Mouse (Mus musculus) midbrain, postnatal 0 days (tissue): ENCODE results near the gene Pa2g4. TPM values are rescaled to one million over a fixed set of nuclear protein-coding genes. Genes with fewer than 3 reads are reported as not detected.

Experiments used
- ATAC-seq: fragments of 200-750 bp; cut with Nextera tagmentation; 2 replicates; pipeline ENCODE4 v1.8.0; 2017; ENCODE audit warnings: moderate number of reproducible peaks, mild to moderate bottlenecking, moderate TSS enrichment, moderate library complexity; ENCODE audit not compliant: low FRiP score
- DNase-seq: peaks from one replicate; pipeline ENCODE4 v3.0.0-alpha.2; 2015; ENCODE audit warnings: low spot score
- H3K27ac ChIP-seq: fragments of 300-500 bp; sonication (generic); 2 replicates; pipeline ENCODE4 v1.5.1; 2014; ENCODE audit warnings: low read depth, mild to moderate bottlenecking, low read length, mixed read lengths
- H3K27me3 ChIP-seq: fragments of 300-500 bp; sonication (generic); 2 replicates; pipeline ENCODE4 v1.6.1; 2014; ENCODE audit warnings: low read length, control low read depth, mixed read lengths; ENCODE audit not compliant: insufficient read depth
- H3K36me3 ChIP-seq: fragments of 300-500 bp; sonication (generic); 2 replicates; pipeline ENCODE4 v1.6.1; 2014; ENCODE audit warnings: low read length, control low read depth, mixed read lengths; ENCODE audit not compliant: insufficient read depth
- H3K4me1 ChIP-seq: fragments of 300-500 bp; sonication (generic); 2 replicates; pipeline ENCODE4 v1.6.1; 2014; ENCODE audit warnings: mild to moderate bottlenecking, control low read depth, antibody characterized with exemption, low read length, mixed read lengths; ENCODE audit not compliant: insufficient read depth
- H3K4me2 ChIP-seq: fragments of 300-500 bp; sonication (generic); 2 replicates; pipeline ENCODE4 v1.6.1; 2014; ENCODE audit warnings: low read depth, mild to moderate bottlenecking, low read length, mixed read lengths; ENCODE audit not compliant: poor library complexity, severe bottlenecking
- H3K4me3 ChIP-seq: fragments of 300-500 bp; sonication (generic); 2 replicates; pipeline ENCODE4 v1.5.1; 2014; ENCODE audit warnings: low read depth, mild to moderate bottlenecking, low read length, moderate library complexity
- H3K9ac ChIP-seq: fragments of 300-500 bp; sonication (generic); replicated peaks from 2 replicates; pipeline ENCODE4 v1.6.1; 2014; ENCODE audit warnings: mild to moderate bottlenecking, low read length, moderate library complexity, mixed read lengths; ENCODE audit not compliant: poor library complexity, severe bottlenecking
- H3K9me3 ChIP-seq: fragments of 300-500 bp; sonication (generic); 2 replicates; pipeline ENCODE4 v1.6.1; 2016; ENCODE audit warnings: low read length, control low read depth
- CTCF ChIP-seq: IDR thresholded peaks from 2 replicates; pipeline ENCODE4 v1.5.1; 2016; ENCODE audit warnings: antibody characterized with exemption, mild to moderate bottlenecking
- WGBS: fragments of 180-500 bp; shearing (Covaris S2); extraction: QIAGEN DNeasy Blood & Tissue Kit; methylation state at CpG from one replicate; pipeline ENCODE4 v1.1.7; 2014; 5-methylcytosine and 5-hydroxymethylcytosine counted together
- polyA plus RNA-seq: library from polyadenylated mRNA; unstranded; fragments of >200 nt; fragmentation: Nextera tagmentation; extraction: Ambion mirVana; gene quantifications from 2 replicates; pipeline ENCODE4 v1.2.1, GENCODE M21; 2015
- total RNA-seq: library from RNA; depleted of rRNA; stranded (reverse); fragments of >200 nt; gene quantifications from 2 replicates; pipeline ENCODE4 v1.2.3, GENCODE M21; 2014

Pa2g4 gene
- total and polyA plus RNA-seq, 2 experiments from 2014 or later: 78.0 to 107 TPM

DNA sequence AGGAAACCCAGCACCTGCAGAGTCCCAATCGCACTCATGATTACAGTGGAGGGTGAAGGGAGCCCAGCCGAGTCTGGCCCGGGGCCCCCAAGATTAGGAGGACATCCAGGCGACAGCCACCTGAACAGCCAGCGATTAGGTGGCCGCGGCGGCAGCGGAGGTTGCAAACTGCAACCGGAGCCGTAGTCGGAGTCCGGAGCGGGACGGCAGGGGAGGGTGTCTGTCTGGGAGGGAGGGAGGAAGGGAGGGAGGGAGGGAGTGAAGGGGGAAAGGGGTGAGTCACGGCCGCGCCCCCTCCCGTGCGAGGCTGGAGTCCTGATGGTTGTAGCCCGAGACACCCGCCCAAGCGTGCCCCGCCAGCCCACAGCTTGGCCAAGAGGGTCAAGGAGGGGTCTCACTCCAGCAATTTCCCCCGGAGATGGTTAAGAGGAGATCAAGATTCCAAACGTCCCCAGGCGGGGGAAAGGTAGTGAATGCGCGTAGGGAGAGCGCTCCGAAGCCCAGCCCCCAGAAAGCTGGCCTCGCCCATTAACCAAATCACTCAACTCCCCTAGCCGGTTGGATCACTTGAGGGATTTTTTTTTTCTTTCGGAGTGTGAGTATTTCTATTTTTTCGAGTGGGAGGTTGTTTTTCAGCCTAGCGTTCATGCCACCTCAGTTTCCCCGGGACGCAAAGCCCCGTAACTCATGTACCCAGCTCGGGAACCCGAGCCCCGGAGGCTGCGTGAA lies 23.8 kb upstream of the Pa2g4 start, which contains the start of gene Erbb3:
Erbb3 (minus strand) TSS at position 189 of the 729 bp plus-strand sequence.
- H3K9me3 ChIP-seq: no peaks in the 10 kb centered on the region
- DNase-seq: peak; percentile 18
- WGBS: under 1% methylated on average over 39 of the region's 43 CpGs
- H3K4me2 ChIP-seq: peak within 1 kb of the TSS; percentile 99
- no peak within 1 kb of the TSS for H3K27ac ChIP-seq
- no peak for TF ChIP-seq CTCF
- no peaks in the 10 kb centered on the region for H3K36me3 ChIP-seq
- 0 out of 2 replicates have a peak, but pooled peaks have one; percentile 44 for ATAC-seq
- H3K4me1 ChIP-seq: peaks cover 6% of the 10 kb centered on the region; the same call in 1 of the 2 replicates
- peaks cover 24% of the 10 kb centered on the region for H3K27me3 ChIP-seq
- H3K4me3 ChIP-seq: peak within 1 kb of the TSS; percentile 53
- H3K9ac ChIP-seq: peak within 1 kb of the TSS; percentile 45

DNA sequence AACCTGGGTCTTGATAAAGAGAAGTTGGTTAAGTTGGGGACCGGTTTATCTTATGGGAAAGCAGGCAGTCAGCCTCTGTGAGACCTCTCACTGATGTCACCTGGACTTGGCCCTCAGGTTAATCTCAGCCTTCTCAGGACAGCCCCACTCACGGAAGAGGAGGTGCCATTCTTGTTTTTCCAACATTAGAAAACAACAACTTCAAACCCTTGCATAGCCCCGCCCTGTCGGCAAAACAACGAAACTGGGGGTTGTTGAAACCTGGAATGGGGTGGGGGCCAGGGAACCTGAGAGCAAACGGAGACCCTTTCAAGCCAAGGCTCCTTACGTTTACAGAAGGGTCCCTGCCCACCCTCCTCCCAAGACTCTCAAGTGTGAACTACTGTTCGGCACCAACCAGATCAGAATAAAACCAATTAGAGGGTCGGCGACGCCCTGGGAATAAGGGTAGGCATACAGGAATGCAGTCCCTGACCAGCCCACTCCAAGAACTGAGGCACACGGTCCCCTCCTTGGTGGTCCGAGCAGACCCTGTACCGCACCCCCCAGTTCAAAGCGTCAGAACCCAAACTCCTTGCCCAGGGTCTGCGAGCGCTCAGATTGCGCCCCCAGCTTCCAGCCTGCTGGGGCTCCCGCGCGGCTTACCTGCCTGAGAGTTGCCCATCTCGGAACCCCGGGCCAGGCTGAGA lies 23.1 kb upstream of the Pa2g4 start:
- H3K4me3 ChIP-seq: peak overlapping the region; percentile 53
- H3K9ac ChIP-seq: peak overlapping the region; percentile 45
- WGBS: 4% methylated on average over 23 of the region's 23 CpGs
- peak overlapping the region; percentile 99 for H3K4me2 ChIP-seq
- H3K9me3 ChIP-seq: no peaks in the 10 kb centered on the region
- H3K36me3 ChIP-seq: no peaks in the 10 kb centered on the region
- H3K4me1 ChIP-seq: peaks cover 6% of the 10 kb centered on the region; the same call in 1 of the 2 replicates
- TF ChIP-seq CTCF: no peak
- H3K27me3 ChIP-seq: peaks cover 24% of the 10 kb centered on the region
- DNase-seq (no peak), ATAC-seq (0 out of 2 replicates have a peak, but pooled peaks have one; percentile 10)
- H3K27ac ChIP-seq: no peak overlapping the region

DNA sequence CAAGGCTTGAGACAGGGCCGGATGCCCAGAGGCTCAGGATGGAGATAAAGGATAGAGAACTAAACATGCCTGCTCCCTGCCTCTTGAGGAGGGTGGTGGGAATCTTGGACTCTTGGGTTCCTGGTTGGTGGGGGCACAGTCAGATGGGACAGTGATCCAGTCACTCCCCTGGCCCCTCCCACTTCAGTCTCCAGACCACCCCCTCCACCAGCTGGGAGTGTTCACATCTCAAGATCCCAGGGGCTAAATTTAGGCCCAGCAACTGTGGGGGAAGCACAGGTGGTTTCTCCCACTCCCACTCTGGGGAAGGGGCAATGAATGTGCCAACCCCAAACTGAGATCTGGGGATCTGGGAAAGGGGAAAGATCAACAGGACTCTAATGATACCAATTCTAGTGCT lies 22.3 kb upstream of the Pa2g4 start:
- H3K4me3 ChIP-seq: no peak overlapping the region
- H3K9ac ChIP-seq: no peak overlapping the region
- no peak overlapping the region for H3K4me2 ChIP-seq
- no peaks in the 10 kb centered on the region for H3K9me3 ChIP-seq
- TF ChIP-seq CTCF: no peak
- peaks cover 6% of the 10 kb centered on the region; the same call in 1 of the 2 replicates for H3K4me1 ChIP-seq
- peaks cover 24% of the 10 kb centered on the region for H3K27me3 ChIP-seq
- ATAC-seq (no peak), DNase-seq (no peak)
- 12% methylated on average over 1 of the region's 1 CpGs for WGBS
- H3K27ac ChIP-seq: no peak overlapping the region
- H3K36me3 ChIP-seq: no peaks in the 10 kb centered on the region

DNA sequence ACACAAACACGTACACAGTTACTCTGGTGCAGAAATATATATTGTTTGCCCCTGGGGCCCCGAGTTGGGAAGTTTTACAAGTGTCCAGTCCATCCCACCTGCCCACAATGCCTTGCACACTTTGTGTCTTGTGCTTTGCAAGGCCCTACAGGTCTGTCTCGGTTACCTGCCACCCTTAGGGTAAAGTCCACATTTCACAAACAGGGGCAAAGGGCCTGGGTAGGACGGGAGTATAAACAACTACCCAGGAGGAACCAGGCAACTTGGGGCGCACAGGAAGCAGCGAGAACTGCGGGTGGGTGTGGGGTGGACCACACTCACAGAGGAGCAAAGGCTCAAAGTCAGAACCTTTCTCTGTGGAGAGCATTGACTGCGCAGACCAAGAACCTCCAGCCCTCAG lies 21.9 kb upstream of the Pa2g4 start:
- Histone ChIP-seq H3K9me3 (no peaks in the 10 kb centered on the region), H3K4me3 (no peak overlapping the region), H3K27me3 (peaks cover 24% of the 10 kb centered on the region), H3K9ac (no peak overlapping the region), H3K4me1 (peaks cover 6% of the 10 kb centered on the region; the same call in 1 of the 2 replicates), H3K4me2 (no peak overlapping the region), H3K36me3 (no peaks in the 10 kb centered on the region), H3K27ac (no peak overlapping the region)
- 61% methylated on average over 8 of the region's 8 CpGs for WGBS
- no peak for DNase-seq
- no peak for ATAC-seq
- no peak for TF ChIP-seq CTCF

DNA sequence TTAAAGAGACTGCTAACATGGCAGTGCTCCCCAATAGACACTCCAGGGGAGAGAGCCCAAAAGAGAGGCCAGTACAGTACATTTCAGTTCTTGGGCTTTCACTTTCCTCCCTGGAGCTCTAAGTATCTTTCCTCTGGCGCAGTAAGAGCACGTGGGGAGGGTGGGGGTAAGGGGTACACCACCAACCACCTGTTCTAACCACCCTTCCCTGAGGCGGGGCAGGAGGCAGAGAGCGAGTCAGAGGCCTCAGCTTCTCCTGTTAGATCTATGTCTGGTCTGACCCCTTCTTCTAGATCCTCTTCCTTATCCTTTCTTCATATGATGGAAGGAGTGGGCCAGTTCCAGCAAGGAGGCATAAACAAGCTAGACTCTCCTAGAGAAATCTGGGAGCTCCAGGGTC lies 21.3 kb upstream of the Pa2g4 start:
- no peaks in the 10 kb centered on the region for H3K9me3 ChIP-seq
- DNase-seq (no peak), ATAC-seq (no peak)
- WGBS: 67% methylated on average over 4 of the region's 4 CpGs
- no peak overlapping the region for H3K4me3 ChIP-seq
- H3K27me3 ChIP-seq: peaks cover 24% of the 10 kb centered on the region
- H3K9ac ChIP-seq: no peak overlapping the region
- no peaks in the 10 kb centered on the region for H3K36me3 ChIP-seq
- H3K4me1 ChIP-seq: peaks cover 6% of the 10 kb centered on the region; the same call in 1 of the 2 replicates
- no peak for TF ChIP-seq CTCF
- no peak overlapping the region for H3K4me2 ChIP-seq
- no peak overlapping the region for H3K27ac ChIP-seq

DNA sequence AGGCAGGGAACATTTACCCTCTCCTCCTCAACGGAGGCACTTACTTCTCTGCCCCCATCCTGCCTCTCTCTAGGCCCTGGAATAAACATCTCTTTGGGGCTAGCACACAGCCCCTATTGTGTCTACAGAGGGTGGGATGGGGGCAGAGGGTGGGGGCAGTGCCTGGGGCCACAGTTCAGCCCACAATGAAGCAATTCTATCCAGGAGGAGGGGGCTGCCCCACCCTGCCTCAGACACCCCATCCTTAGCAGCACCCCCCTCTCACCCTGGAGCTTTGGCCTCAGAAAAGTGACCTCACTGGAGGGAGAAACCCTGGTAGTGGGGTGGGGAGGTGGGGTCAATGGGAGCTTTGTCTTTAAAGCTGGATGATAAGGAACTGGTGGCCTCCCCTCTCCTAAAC lies 20.8 kb upstream of the Pa2g4 start:
- H3K9me3 ChIP-seq: no peaks in the 10 kb centered on the region
- no peaks in the 10 kb centered on the region for H3K36me3 ChIP-seq
- H3K27ac ChIP-seq: no peak overlapping the region
- 8% methylated on average over 1 of the region's 1 CpGs for WGBS
- no peak overlapping the region for H3K4me2 ChIP-seq
- DNase-seq (no peak), ATAC-seq (no peak)
- peaks cover 24% of the 10 kb centered on the region for H3K27me3 ChIP-seq
- peaks cover 6% of the 10 kb centered on the region; the same call in 1 of the 2 replicates for H3K4me1 ChIP-seq
- TF ChIP-seq CTCF: no peak
- no peak overlapping the region for H3K4me3 ChIP-seq
- H3K9ac ChIP-seq: no peak overlapping the region
